Mouse (Mus musculus): ENCODE data around the gene Gm42906. TPM values are rescaled to one million over a fixed set of nuclear protein-coding genes. Genes with fewer than 3 reads are reported as not detected.
A peak's percentile ranks its signal among the peaks of the same experiment; 100 is the strongest.

The Gm42906 gene
- polyA plus RNA-seq, 1 experiment from 2014 or later = not detected

DNA sequence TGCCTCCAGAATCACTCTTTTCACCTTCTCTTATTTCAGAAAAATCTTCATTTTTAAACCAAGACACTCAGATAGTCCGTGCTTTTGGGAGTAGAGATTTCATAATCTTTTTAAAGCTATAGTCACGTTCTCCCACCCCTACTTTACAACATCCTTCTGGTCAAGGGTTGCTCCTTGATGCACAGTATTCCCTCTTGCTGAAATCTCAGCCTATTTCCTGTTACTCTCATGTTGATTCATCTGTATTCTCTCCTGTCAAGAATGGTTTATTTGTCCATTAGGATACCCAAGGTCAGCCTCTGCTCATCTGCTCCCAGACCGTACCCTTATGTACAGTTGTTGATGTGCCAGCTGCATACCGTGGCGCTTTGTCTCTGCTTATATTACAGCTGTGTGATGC is 284.0 kb downstream of the Gm42906 start:
- no peak overlapping the region for H3K4me2 ChIP-seq (ENCODE audit: low read length)
- H3K27me3 ChIP-seq (replicated peaks; ENCODE audit: control insufficient read depth, insufficient read depth, low read length) = no peaks in the 10 kb centered on the region
- no peaks in the 10 kb centered on the region for H3K9me3 ChIP-seq (ENCODE audit: control insufficient read depth, low read length)
- no peak overlapping the region for H3K4me3 ChIP-seq (replicated peaks; ENCODE audit: low read length)
- peaks cover 16% of the 10 kb centered on the region for H3K4me1 ChIP-seq (replicated peaks; ENCODE audit: control insufficient read depth, insufficient read depth, low read length)
- no peak overlapping the region for H3K27ac ChIP-seq (ENCODE audit: low read length)
- no peaks in the 10 kb centered on the region for H3K36me3 ChIP-seq (ENCODE audit: control insufficient read depth, insufficient read depth)
- H3K9ac ChIP-seq (replicated peaks; ENCODE audit: low read depth, low read length) = no peak overlapping the region
- WGBS = 92% methylated on average over 5 of the region's 5 CpGs
- ATAC-seq = no peak

- H3K9me3 ChIP-seq (ENCODE audit: control insufficient read depth, low read length) = no peaks in the 10 kb centered on the region
- H3K27ac ChIP-seq (ENCODE audit: low read length) = peak overlapping the region; percentile 31
- H3K4me1 ChIP-seq (replicated peaks; ENCODE audit: control insufficient read depth, insufficient read depth, low read length) = peaks cover 16% of the 10 kb centered on the region
- ATAC-seq = peak; percentile 74
- H3K9ac ChIP-seq (replicated peaks; ENCODE audit: low read depth, low read length) = peak overlapping the region; percentile 20; the same call in 1 of the 2 replicates
- H3K4me2 ChIP-seq (ENCODE audit: low read length) = no peak overlapping the region
- H3K27me3 ChIP-seq (replicated peaks; ENCODE audit: control insufficient read depth, insufficient read depth, low read length) = no peaks in the 10 kb centered on the region
- WGBS = 4% methylated on average over 11 of the region's 11 CpGs
- H3K4me3 ChIP-seq (replicated peaks; ENCODE audit: low read length) = no peak overlapping the region
- H3K36me3 ChIP-seq (ENCODE audit: control insufficient read depth, insufficient read depth) = no peaks in the 10 kb centered on the region
Measured at GRCm38 (mm10) chr5:151142671-151143601, 285.0 kb downstream of the Gm42906 start.

GRCm38 (mm10) chr5:151142241-151142640 is 285.7 kb downstream of the Gm42906 start:
- no peak overlapping the region for H3K4me2 ChIP-seq (ENCODE audit: low read length)
- H3K9ac ChIP-seq (replicated peaks; ENCODE audit: low read depth, low read length) = no peak overlapping the region
- H3K9me3 ChIP-seq (ENCODE audit: control insufficient read depth, low read length) = no peaks in the 10 kb centered on the region
- ATAC-seq = peak; percentile 38
- peaks cover 16% of the 10 kb centered on the region for H3K4me1 ChIP-seq (replicated peaks; ENCODE audit: control insufficient read depth, insufficient read depth, low read length)
- H3K27ac ChIP-seq (ENCODE audit: low read length) = 0 out of 2 replicates have a peak overlapping the region, but pooled peaks have one; percentile 31
- 38% methylated on average over 5 of the region's 5 CpGs for WGBS
- H3K36me3 ChIP-seq (ENCODE audit: control insufficient read depth, insufficient read depth) = no peaks in the 10 kb centered on the region
- no peak overlapping the region for H3K4me3 ChIP-seq (replicated peaks; ENCODE audit: low read length)
- no peaks in the 10 kb centered on the region for H3K27me3 ChIP-seq (replicated peaks; ENCODE audit: control insufficient read depth, insufficient read depth, low read length)

DNA sequence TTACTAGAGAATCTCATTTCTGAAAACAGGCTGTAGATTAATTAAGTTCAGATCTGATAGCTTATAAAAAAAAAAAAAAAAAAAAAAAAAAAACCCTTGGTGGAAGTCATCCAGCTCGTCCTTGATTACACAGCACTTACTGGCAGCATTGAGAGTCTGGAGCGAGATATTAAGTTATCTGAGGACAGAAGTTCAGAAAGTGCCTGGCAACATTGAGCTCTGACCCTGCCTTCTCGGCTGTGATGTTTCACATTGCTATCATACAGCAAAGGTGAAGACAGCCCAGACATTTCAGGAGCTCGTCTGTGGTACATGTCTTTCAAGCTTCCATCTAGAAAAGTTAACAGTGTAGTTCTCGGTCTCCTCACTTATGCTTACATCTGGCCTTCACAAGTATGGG is 290.1 kb downstream of the Gm42906 start:
- Histone ChIP-seq H3K9me3 (ENCODE audit: control insufficient read depth, low read length) (no peaks in the 10 kb centered on the region), H3K4me2 (ENCODE audit: low read length) (no peak overlapping the region), H3K27ac (ENCODE audit: low read length) (no peak overlapping the region), H3K4me3 (replicated peaks; ENCODE audit: low read length) (no peak overlapping the region), H3K9ac (replicated peaks; ENCODE audit: low read depth, low read length) (no peak overlapping the region), H3K36me3 (ENCODE audit: control insufficient read depth, insufficient read depth) (no peaks in the 10 kb centered on the region), H3K27me3 (replicated peaks; ENCODE audit: control insufficient read depth, insufficient read depth, low read length) (no peaks in the 10 kb centered on the region), H3K4me1 (replicated peaks; ENCODE audit: control insufficient read depth, insufficient read depth, low read length) (peaks cover 12% of the 10 kb centered on the region)
- ATAC-seq = no peak
- 90% methylated on average over 5 of the region's 5 CpGs for WGBS

DNA sequence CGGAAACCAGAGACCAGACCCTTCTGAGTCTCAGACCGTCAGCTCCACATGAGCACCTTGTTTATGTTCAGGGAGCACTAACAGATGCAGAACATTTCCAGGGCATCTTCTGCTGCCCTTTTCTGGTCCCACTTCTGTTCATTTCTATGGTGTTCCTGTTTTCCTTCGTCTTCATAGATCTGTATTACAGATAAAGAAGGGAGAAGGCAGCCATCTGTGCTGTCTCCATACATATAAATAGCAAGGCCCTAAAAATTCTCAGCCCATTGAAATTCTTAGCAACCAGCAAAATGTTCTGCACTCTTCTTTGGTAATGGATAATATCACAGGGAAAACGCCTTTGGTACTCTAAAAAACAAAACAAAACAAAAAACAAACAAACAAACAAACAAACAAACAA is 290.7 kb downstream of the Gm42906 start:
- no peaks in the 10 kb centered on the region for H3K27me3 ChIP-seq (replicated peaks; ENCODE audit: control insufficient read depth, insufficient read depth, low read length)
- no peaks in the 10 kb centered on the region for H3K9me3 ChIP-seq (ENCODE audit: control insufficient read depth, low read length)
- H3K4me2 ChIP-seq (ENCODE audit: low read length) = no peak overlapping the region
- H3K4me3 ChIP-seq (replicated peaks; ENCODE audit: low read length) = no peak overlapping the region
- H3K27ac ChIP-seq (ENCODE audit: low read length) = no peak overlapping the region
- no peak for ATAC-seq
- H3K36me3 ChIP-seq (ENCODE audit: control insufficient read depth, insufficient read depth) = no peaks in the 10 kb centered on the region
- 78% methylated on average over 4 of the region's 4 CpGs for WGBS
- no peak overlapping the region for H3K9ac ChIP-seq (replicated peaks; ENCODE audit: low read depth, low read length)
- peaks cover 7% of the 10 kb centered on the region for H3K4me1 ChIP-seq (replicated peaks; ENCODE audit: control insufficient read depth, insufficient read depth, low read length)

- Histone ChIP-seq H3K36me3 (ENCODE audit: control insufficient read depth, insufficient read depth) (no peaks in the 10 kb centered on the region), H3K9me3 (ENCODE audit: control insufficient read depth, low read length) (no peaks in the 10 kb centered on the region), H3K4me3 (replicated peaks; ENCODE audit: low read length) (no peak overlapping the region), H3K4me1 (replicated peaks; ENCODE audit: control insufficient read depth, insufficient read depth, low read length) (no peaks in the 10 kb centered on the region), H3K4me2 (ENCODE audit: low read length) (no peak overlapping the region), H3K27me3 (replicated peaks; ENCODE audit: control insufficient read depth, insufficient read depth, low read length) (no peaks in the 10 kb centered on the region), H3K27ac (ENCODE audit: low read length) (no peak overlapping the region), H3K9ac (replicated peaks; ENCODE audit: low read depth, low read length) (no peak overlapping the region)
- ATAC-seq = no peak
- WGBS = 82% methylated on average over 6 of the region's 6 CpGs
Measured at GRCm38 (mm10) chr5:151135965-151136364, 292.0 kb downstream of the Gm42906 start.

GRCm38 (mm10) chr5:151135078-151135826 is 292.7 kb downstream of the Gm42906 start:
- Histone ChIP-seq H3K4me3 (replicated peaks; ENCODE audit: low read length) (no peak overlapping the region), H3K27me3 (replicated peaks; ENCODE audit: control insufficient read depth, insufficient read depth, low read length) (no peaks in the 10 kb centered on the region), H3K9ac (replicated peaks; ENCODE audit: low read depth, low read length) (no peak overlapping the region), H3K9me3 (ENCODE audit: control insufficient read depth, low read length) (no peaks in the 10 kb centered on the region), H3K27ac (ENCODE audit: low read length) (no peak overlapping the region), H3K36me3 (ENCODE audit: control insufficient read depth, insufficient read depth) (no peaks in the 10 kb centered on the region), H3K4me2 (ENCODE audit: low read length) (no peak overlapping the region), H3K4me1 (replicated peaks; ENCODE audit: control insufficient read depth, insufficient read depth, low read length) (no peaks in the 10 kb centered on the region)
- ATAC-seq = no peak
- 81% methylated on average over 8 of the region's 8 CpGs for WGBS

DNA sequence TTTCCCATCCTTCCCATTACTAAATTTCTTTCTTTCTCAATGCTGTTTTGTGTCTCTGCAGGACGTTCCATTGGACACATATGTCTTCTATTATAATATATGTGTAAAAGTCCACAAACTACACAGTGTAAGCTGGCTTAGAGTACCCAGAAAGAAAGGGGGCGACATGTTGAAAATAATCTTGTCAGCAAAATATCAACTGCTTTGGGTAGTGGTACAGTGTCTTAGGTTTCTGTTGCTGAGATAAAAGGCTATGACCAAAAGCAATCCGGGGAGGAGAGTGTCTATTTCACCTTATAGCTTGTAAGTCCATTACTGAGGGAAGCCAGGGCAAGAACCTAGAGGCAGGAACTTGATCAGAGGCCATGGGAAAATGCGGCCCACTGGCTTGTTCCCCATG is 293.8 kb downstream of the Gm42906 start:
- Histone ChIP-seq H3K4me2 (ENCODE audit: low read length) (no peak overlapping the region), H3K27ac (ENCODE audit: low read length) (no peak overlapping the region), H3K4me3 (replicated peaks; ENCODE audit: low read length) (no peak overlapping the region), H3K9ac (replicated peaks; ENCODE audit: low read depth, low read length) (no peak overlapping the region), H3K4me1 (replicated peaks; ENCODE audit: control insufficient read depth, insufficient read depth, low read length) (no peaks in the 10 kb centered on the region), H3K36me3 (ENCODE audit: control insufficient read depth, insufficient read depth) (no peaks in the 10 kb centered on the region), H3K27me3 (replicated peaks; ENCODE audit: control insufficient read depth, insufficient read depth, low read length) (no peaks in the 10 kb centered on the region), H3K9me3 (ENCODE audit: control insufficient read depth, low read length) (no peaks in the 10 kb centered on the region)
- no peak for ATAC-seq
- WGBS = 90% methylated on average over 4 of the region's 4 CpGs

- no peaks in the 10 kb centered on the region for H3K36me3 ChIP-seq (ENCODE audit: control insufficient read depth, insufficient read depth)
- no peaks in the 10 kb centered on the region for H3K4me1 ChIP-seq (replicated peaks; ENCODE audit: control insufficient read depth, insufficient read depth, low read length)
- no peaks in the 10 kb centered on the region for H3K9me3 ChIP-seq (ENCODE audit: control insufficient read depth, low read length)
- H3K27me3 ChIP-seq (replicated peaks; ENCODE audit: control insufficient read depth, insufficient read depth, low read length) = no peaks in the 10 kb centered on the region
- H3K4me2 ChIP-seq (ENCODE audit: low read length) = no peak overlapping the region
- ATAC-seq = no peak
- H3K27ac ChIP-seq (ENCODE audit: low read length) = no peak overlapping the region
- H3K9ac ChIP-seq (replicated peaks; ENCODE audit: low read depth, low read length) = no peak overlapping the region
- H3K4me3 ChIP-seq (replicated peaks; ENCODE audit: low read length) = no peak overlapping the region
- 95% methylated on average over 14 of the region's 14 CpGs for WGBS
Measured at GRCm38 (mm10) chr5:151133744-151134143, 294.2 kb downstream of the Gm42906 start.

All from forebrain, embryonic 16.5 days (tissue).